Mouse (Mus musculus): ENCODE measurements around the gene Satb1. TPM values are rescaled to one million over a fixed set of nuclear protein-coding genes. Genes with fewer than 3 reads are reported as not detected.

The Satb1 gene
- total and polyA plus RNA-seq, 3 experiments, result not detected

DNA sequence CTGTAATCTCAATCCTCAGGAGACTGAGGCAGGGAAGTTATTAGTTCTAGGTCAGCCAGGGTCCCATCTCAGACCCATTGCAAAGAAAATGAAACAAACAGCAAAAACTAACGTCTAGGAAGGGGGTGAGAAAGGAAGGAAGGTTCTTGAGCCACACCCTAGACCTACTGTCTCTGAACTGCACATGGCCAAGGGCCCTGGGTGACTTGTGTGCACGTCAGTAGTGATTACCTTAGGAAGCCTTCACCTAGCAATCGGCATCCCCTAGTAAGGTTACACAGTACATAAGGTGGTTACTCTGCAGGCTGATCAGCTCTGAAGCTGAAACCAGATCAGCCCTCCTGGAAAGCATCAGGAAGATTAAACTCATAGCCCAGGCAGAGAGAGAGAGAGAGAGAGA, 22.2 kb upstream of the Satb1 start:
- H3K4me3 ChIP-seq (replicated peaks in 1 of 3; ENCODE audit: low read depth in 2 of 3, low read length in 2 of 3, poor library complexity in 1 of 3), result no peak overlapping the region
- DNase-seq (ENCODE audit: extremely low read depth), result no peak
- no peaks in the 10 kb centered on the region for H3K79me2 ChIP-seq (replicated peaks; ENCODE audit: control insufficient read depth, extremely low read depth, insufficient read depth, poor library complexity, severe bottlenecking)
- in situ Hi-C loops (cut with MboI; ENCODE audit: low pct_ligation_motif_present, low pct_unique_long_range_greater_than_20kb, low sequenced_read_pairs) (no loop called here), dilution Hi-C loops (cut with MboI; ENCODE audit: extremely low pct_ligation_motif_present, extremely low pct_unique_long_range_greater_than_20kb, low sequenced_read_pairs) (no loop called here)
- no peak overlapping the region for H3K27ac ChIP-seq (ENCODE audit: insufficient read depth, low read depth)
- H3K27me3 ChIP-seq (replicated peaks), result no peaks in the 10 kb centered on the region
- H3K9ac ChIP-seq (ENCODE audit: insufficient read depth, low read depth), result no peak overlapping the region
- H3K4me2 ChIP-seq (ENCODE audit: insufficient read depth, low read depth, poor library complexity, severe bottlenecking), result no peak overlapping the region
- peaks cover 50% of the 10 kb centered on the region for H3K9me3 ChIP-seq (replicated peaks; ENCODE audit: low read length)
- H3K36me3 ChIP-seq (replicated peaks in 1 of 2; ENCODE audit: control insufficient read depth in 1 of 2, insufficient read depth in 1 of 2, low read length in 1 of 2), result no peaks in the 10 kb centered on the region
- TF ChIP-seq IRF4 (IDR thresholded peaks at IDR 0.05; ENCODE audit: low read depth, low read length) (no peak), BHLHE40 (IDR thresholded peaks at IDR 0.05; ENCODE audit: low read depth, low read length) (no peak), CHD1 (IDR thresholded peaks at IDR 0.05; ENCODE audit: low read depth, low read length) (no peak), UBTF (IDR thresholded peaks at IDR 0.05; ENCODE audit: low read depth, low read length) (no peak), TCF12 (IDR thresholded peaks at IDR 0.05; ENCODE audit: low read depth, low read length) (no peak), PAX5 (IDR thresholded peaks at IDR 0.05; ENCODE audit: low read length) (no peak), MAZ (IDR thresholded peaks at IDR 0.05; ENCODE audit: low read depth, low read length) (no peak), EP300 (IDR thresholded peaks at IDR 0.05; ENCODE audit: low read length) (no peak), JUND (conservative IDR thresholded peaks at IDR 0.05; ENCODE audit: low read depth, low read length) (no peak), GABPA (IDR thresholded peaks at IDR 0.05; ENCODE audit: insufficient replicate concordance, low read depth, low read length) (no peak), USF2 (conservative IDR thresholded peaks at IDR 0.05; ENCODE audit: low read depth, low read length) (no peak), ELF1 (IDR thresholded peaks at IDR 0.05; ENCODE audit: low read depth, low read length) (no peak), MEF2A (IDR thresholded peaks at IDR 0.05; ENCODE audit: borderline replicate concordance, low read depth, low read length) (no peak)
- H3K4me1 ChIP-seq (ENCODE audit: control insufficient read depth in 1 of 2, insufficient read depth in 2 of 2), result no peaks in the 10 kb centered on the region

- no peak for DNase-seq (ENCODE audit: extremely low read depth)
- in situ Hi-C loops (cut with MboI; ENCODE audit: low pct_ligation_motif_present, low pct_unique_long_range_greater_than_20kb, low sequenced_read_pairs) (no loop called here), dilution Hi-C loops (cut with MboI; ENCODE audit: extremely low pct_ligation_motif_present, extremely low pct_unique_long_range_greater_than_20kb, low sequenced_read_pairs) (no loop called here)
- no peak overlapping the region for H3K4me2 ChIP-seq (ENCODE audit: insufficient read depth, low read depth, poor library complexity, severe bottlenecking)
- TF ChIP-seq POLR2A (IDR thresholded peaks at IDR 0.05; ENCODE audit: low read depth, low read length) (no peak), TCF12 (IDR thresholded peaks at IDR 0.05; ENCODE audit: low read depth, low read length) (no peak), USF2 (conservative IDR thresholded peaks at IDR 0.05; ENCODE audit: low read depth, low read length) (no peak)
- no peaks in the 10 kb centered on the region for H3K4me1 ChIP-seq (ENCODE audit: control insufficient read depth in 1 of 2, insufficient read depth in 2 of 2)
- peaks cover 50% of the 10 kb centered on the region for H3K9me3 ChIP-seq (replicated peaks; ENCODE audit: low read length)
- H3K27me3 ChIP-seq (replicated peaks), result no peaks in the 10 kb centered on the region
- no peak overlapping the region for H3K9ac ChIP-seq (ENCODE audit: insufficient read depth, low read depth)
- H3K4me3 ChIP-seq (replicated peaks in 1 of 3; ENCODE audit: low read depth in 2 of 3, low read length in 2 of 3, poor library complexity in 1 of 3), result no peak overlapping the region
- H3K27ac ChIP-seq (ENCODE audit: insufficient read depth, low read depth), result no peak overlapping the region
- H3K79me2 ChIP-seq (replicated peaks; ENCODE audit: control insufficient read depth, extremely low read depth, insufficient read depth, poor library complexity, severe bottlenecking), result no peaks in the 10 kb centered on the region
- no peaks in the 10 kb centered on the region for H3K36me3 ChIP-seq (replicated peaks in 1 of 2; ENCODE audit: control insufficient read depth in 1 of 2, insufficient read depth in 1 of 2, low read length in 1 of 2)
Measured at GRCm38 (mm10) chr17:51853952-51854351, 20.9 kb upstream of the Satb1 start.

DNA sequence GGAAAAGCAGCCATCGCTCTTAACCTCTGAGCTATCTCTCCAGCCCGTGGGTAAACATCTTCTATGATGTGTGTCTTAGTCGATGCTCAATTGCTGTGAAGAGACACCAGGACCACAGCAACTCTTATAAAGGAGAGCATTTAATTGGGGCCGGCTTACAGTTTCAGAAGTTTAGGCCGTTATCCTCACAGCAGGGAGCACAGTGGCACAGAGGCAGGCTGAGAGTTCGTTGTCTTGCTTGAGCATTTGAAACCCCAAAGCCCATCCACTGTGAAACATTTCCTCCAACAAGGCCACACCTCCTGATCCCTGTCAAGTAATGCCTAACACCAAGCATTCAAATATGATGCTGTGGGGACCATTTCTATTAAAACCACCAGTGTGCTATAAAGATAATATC, 7.5 kb upstream of the Satb1 start:
- no peak for DNase-seq (ENCODE audit: extremely low read depth)
- Histone ChIP-seq H3K9ac (ENCODE audit: insufficient read depth, low read depth) (no peak overlapping the region), H3K4me3 (replicated peaks in 1 of 3; ENCODE audit: low read depth in 2 of 3, low read length in 2 of 3, poor library complexity in 1 of 3) (no peak overlapping the region), H3K4me1 (ENCODE audit: control insufficient read depth in 1 of 2, insufficient read depth in 2 of 2) (no peaks in the 10 kb centered on the region), H3K36me3 (replicated peaks in 1 of 2; ENCODE audit: control insufficient read depth in 1 of 2, insufficient read depth in 1 of 2, low read length in 1 of 2) (no peaks in the 10 kb centered on the region), H3K9me3 (replicated peaks; ENCODE audit: low read length) (peaks cover 54% of the 10 kb centered on the region), H3K79me2 (replicated peaks; ENCODE audit: control insufficient read depth, extremely low read depth, insufficient read depth, poor library complexity, severe bottlenecking) (no peaks in the 10 kb centered on the region), H3K4me2 (ENCODE audit: insufficient read depth, low read depth, poor library complexity, severe bottlenecking) (no peak overlapping the region), H3K27ac (ENCODE audit: insufficient read depth, low read depth) (no peak overlapping the region), H3K27me3 (replicated peaks) (no peaks in the 10 kb centered on the region)
- dilution Hi-C loops (cut with MboI; ENCODE audit: extremely low pct_ligation_motif_present, extremely low pct_unique_long_range_greater_than_20kb, low sequenced_read_pairs), result no loop called here
- TF ChIP-seq BHLHE40 (IDR thresholded peaks at IDR 0.05; ENCODE audit: low read depth, low read length), result no peak
- in situ Hi-C loops (cut with MboI; ENCODE audit: low pct_ligation_motif_present, low pct_unique_long_range_greater_than_20kb, low sequenced_read_pairs), result no loop called here

Data from CH12.LX (cell line).